In genomic region chr13:42589607-42590006, GRCm38 (mm10) we compare ENCODE assay signal across 11 mouse cellular contexts.
DNase-seq lines count a peak whose midpoint lies in the region; ATAC-seq and TF ChIP-seq lines count a peak whose summit lies in the region.
"Had no signal": no experiment of that assay in that cellular context is flagged by ENCODE, and none has a peak within 500 bp of the region (broad histone marks: within the 10 kb centered on the region; RNA-seq: fewer than 3 reads in every experiment).

No protein-coding gene starts in this region.

- H3K9me3 ChIP-seq in forebrain, postnatal 0 days (ENCODE audit: low read length), result no peaks in the 10 kb centered on the region
- no peaks in the 10 kb centered on the region for H3K9me3 ChIP-seq in forebrain, embryonic 15.5 days
- H3K9me3 ChIP-seq in ES-E14 (ENCODE audit: control insufficient read depth, insufficient read depth, low read depth, low read length), result no peaks in the 10 kb centered on the region
- H3K9me3 ChIP-seq: limb, embryonic 13.5 days had no signal

- H3K4me1 ChIP-seq in forebrain, postnatal 0 days (ENCODE audit: insufficient read depth), result no peaks in the 10 kb centered on the region
- H3K4me1 ChIP-seq in forebrain, embryonic 15.5 days, result no peaks in the 10 kb centered on the region
- H3K4me1 ChIP-seq in ES-E14 (ENCODE audit: control insufficient read depth in 2 of 2, insufficient read depth in 2 of 2, low read length in 2 of 2, poor library complexity in 1 of 2), result no peaks in the 10 kb centered on the region
- H3K4me1 ChIP-seq: limb, embryonic 13.5 days had no signal

- H3K27ac ChIP-seq in forebrain, postnatal 0 days (ENCODE audit: low read depth, low read length), result no peak overlapping the region
- no peak overlapping the region for H3K27ac ChIP-seq in forebrain, embryonic 15.5 days (replicated peaks)
- no peak overlapping the region for H3K27ac ChIP-seq in left cerebral cortex, adult 2 months
- H3K27ac ChIP-seq in ES-E14 (ENCODE audit: insufficient read depth, low read depth, low read length, poor library complexity, severe bottlenecking), result no peak overlapping the region
- H3K27ac ChIP-seq: limb, embryonic 13.5 days had no signal

- H3K4me3 ChIP-seq in forebrain, postnatal 0 days (ENCODE audit: low read depth, low read length), result no peak overlapping the region
- no peak overlapping the region for H3K4me3 ChIP-seq in forebrain, embryonic 15.5 days
- H3K4me3 ChIP-seq in left cerebral cortex, adult 2 months, result no peak overlapping the region
- H3K4me3 ChIP-seq in ES-E14 (ENCODE audit: insufficient read depth in 1 of 2, low read depth in 1 of 2, low read length in 2 of 2, poor library complexity in 1 of 2, severe bottlenecking in 1 of 2), result no peak overlapping the region
- H3K4me3 ChIP-seq: limb, embryonic 13.5 days had no signal

- no peak overlapping the region for H3K4me2 ChIP-seq in forebrain, postnatal 0 days (ENCODE audit: low read depth)
- no peak overlapping the region for H3K4me2 ChIP-seq in forebrain, embryonic 15.5 days (replicated peaks)
- H3K4me2 ChIP-seq: limb, embryonic 13.5 days had no signal

- TF ChIP-seq CTCF in forebrain, postnatal 0 days (IDR thresholded peaks at IDR 0.05; ENCODE audit: low read depth), result peak; percentile 39; the same call in 1 of the 2 replicates
- peak; percentile 56 for TF ChIP-seq CTCF in left cerebral cortex, adult 2 months (IDR thresholded peaks at IDR 0.05)

- no peaks in the 10 kb centered on the region for H3K27me3 ChIP-seq in forebrain, postnatal 0 days (ENCODE audit: insufficient read depth, low read length)
- H3K27me3 ChIP-seq in forebrain, embryonic 15.5 days, result no peaks in the 10 kb centered on the region
- H3K27me3 ChIP-seq: limb, embryonic 13.5 days had no signal

- no peaks in the 10 kb centered on the region for H3K36me3 ChIP-seq in forebrain, postnatal 0 days (ENCODE audit: insufficient read depth)
- no peaks in the 10 kb centered on the region for H3K36me3 ChIP-seq in forebrain, embryonic 15.5 days
- H3K36me3 ChIP-seq in ES-E14 (ENCODE audit: control insufficient read depth, insufficient read depth, low read length, poor library complexity, severe bottlenecking), result no peaks in the 10 kb centered on the region
- H3K36me3 ChIP-seq: limb, embryonic 13.5 days had no signal

- H3K9ac ChIP-seq in forebrain, postnatal 0 days, result no peak overlapping the region
- no peak overlapping the region for H3K9ac ChIP-seq in forebrain, embryonic 15.5 days (replicated peaks)
- H3K9ac ChIP-seq in ES-E14 (ENCODE audit: insufficient read depth, low read depth, low read length, poor library complexity, severe bottlenecking), result no peak overlapping the region
- H3K9ac ChIP-seq: limb, embryonic 13.5 days had no signal

- intact Hi-C loops in left cerebral cortex, adult 2 months (cut with DNase I), result loop anchor here (5.0 to 10.0 kb wide), 3 partner anchors 93 to 947 kb away; partner anchors contain the start of gene Phactr1
- intact Hi-C loops in left cerebral cortex, postnatal 4 days (cut with DNase I), result loop anchor here (10.0 kb wide), 1 partner anchor 285 kb away; the partner anchor contains the start of gene Edn1

- no peak for DNase-seq in forebrain, postnatal 0 days
- DNase-seq in left cerebral cortex, adult 2 months (ENCODE audit: extremely low spot score in 1 of 2, low spot score in 2 of 2), result no peak
- no peak for DNase-seq in left cerebral cortex, postnatal 4 days
- peak; percentile 40 for DNase-seq in ES-E14 (ENCODE audit: low read depth, low spot score)
- peak; percentile 31 for DNase-seq in kidney, postnatal 14 days
- no peak for DNase-seq in thymus, adult 18-20 months
- no peak for DNase-seq in right cerebral cortex, adult 18-20 months
- DNase-seq: right cerebral cortex, postnatal 14 days had no signal

- ATAC-seq in forebrain, postnatal 0 days, result no peak
- no peak for ATAC-seq in forebrain, embryonic 15.5 days (replicated peaks)
- ATAC-seq: hindbrain, embryonic 16.5 days had no signal

- in situ Hi-C loops in ES-E14 (cut with MboI; ENCODE audit: low sequenced_read_pairs in 2 of 2, unreplicated experiment in 2 of 2), result no loop called here

- WGBS in forebrain, postnatal 0 days, result 71% methylated on average over 5 of the region's 5 CpGs
- 79% methylated on average over 5 of the region's 5 CpGs for WGBS in forebrain, embryonic 15.5 days

TF ChIP-seq in ES-E14, 5 proteins besides CTCF, POLR2A, EP300 and RAD21:
- TF ChIP-seq HCFC1 (IDR thresholded peaks at IDR 0.05; ENCODE audit: borderline replicate concordance, insufficient read depth, low read length) (no peak), CHD2 (IDR thresholded peaks at IDR 0.05; ENCODE audit: low read depth, low read length) (no peak), MAFK (IDR thresholded peaks at IDR 0.05; ENCODE audit: insufficient read depth, low read depth, low read length) (no peak), ZC3H11A (IDR thresholded peaks at IDR 0.05; ENCODE audit: borderline replicate concordance, low read depth, low read length) (no peak), ZNF384 (IDR thresholded peaks at IDR 0.05; ENCODE audit: low read depth, low read length) (no peak)

Comparison
In these comparisons a context has a peak if more than half of its experiments do, and no peak if none do; other contexts are left out.
1. DNase-seq: peak in ES-E14 (single experiment) and kidney, postnatal 14 days (single experiment); none in forebrain, postnatal 0 days (single experiment), left cerebral cortex, adult 2 months (0 of 2), left cerebral cortex, postnatal 4 days (single experiment), thymus, adult 18-20 months (0 of 2) and right cerebral cortex, adult 18-20 months (single experiment).